Mouse (Mus musculus): ENCODE measurements around the gene Crcp. TPM values are rescaled to one million over a fixed set of nuclear protein-coding genes. Genes with fewer than 3 reads are reported as not detected.
A peak's percentile ranks its signal among the peaks of the same experiment; 100 is the strongest.

Gene Crcp
- 86.2 and 94.0 TPM in 2 replicates for total RNA-seq (2014; fragmentation: Nextera tagmentation)
- total RNA-seq (2017): 45.0 and 46.7 TPM in 2 replicates
- 10.2 and 12.4 TPM in 2 replicates for polyA plus RNA-seq (2012)

GRCm38 (mm10) chr5:130029142-130029897 lies at the start of gene Crcp, which contains the start of gene Asl:
Gene Crcp, plus strand, starts transcription at chr5:130029290.
Gene Asl, minus strand, starts transcription at chr5:130029247.
- TF ChIP-seq CTCF (IDR thresholded peaks at IDR 0.05; ENCODE audit: low read depth, low read length) (no peak), GATA1 (IDR thresholded peaks at IDR 0.05; ENCODE audit: borderline replicate concordance, low read length) (no peak), GATA2 (IDR thresholded peaks at IDR 0.05; ENCODE audit: borderline replicate concordance, low read depth, low read length) (no peak), POLR2AphosphoS5 (IDR thresholded peaks at IDR 0.05; ENCODE audit: insufficient replicate concordance, low read depth, low read length) (no peak), TAL1 (conservative IDR thresholded peaks at IDR 0.05; ENCODE audit: low read depth, low read length) (no peak)
- Histone ChIP-seq H3K27me3 (ENCODE audit: insufficient read depth, low read length) (no peaks in the 10 kb centered on the region), H3K9me3 (replicated peaks) (no peaks in the 10 kb centered on the region), H3K4me1 (ENCODE audit: insufficient read depth, low read depth, low read length) (peaks cover 49% of the 10 kb centered on the region), H3K4me3 (ENCODE audit: low read depth, low read length) (peak within 1 kb of the TSS; percentile 82), H3K36me3 (replicated peaks) (peaks cover 37% of the 10 kb centered on the region)
- peak; percentile 47 for ATAC-seq (ENCODE audit: extremely low read depth, insufficient number of reproducible peaks, low FRiP score, poor library complexity, severe bottlenecking)
- DNase-seq (ENCODE audit: low spot score): peak; percentile 76

GRCm38 (mm10) chr5:129980216-129980615 lies 48.9 kb upstream of the Crcp start:
- peaks cover 75% of the 10 kb centered on the region for H3K36me3 ChIP-seq (replicated peaks)
- no peaks in the 10 kb centered on the region for H3K9me3 ChIP-seq (replicated peaks)
- peaks cover 72% of the 10 kb centered on the region for H3K4me1 ChIP-seq (ENCODE audit: insufficient read depth, low read depth, low read length)
- TF ChIP-seq TAL1 (conservative IDR thresholded peaks at IDR 0.05; ENCODE audit: low read depth, low read length): no peak
- no peak for TF ChIP-seq CTCF (IDR thresholded peaks at IDR 0.05; ENCODE audit: low read depth, low read length)
- no peak for TF ChIP-seq GATA2 (IDR thresholded peaks at IDR 0.05; ENCODE audit: borderline replicate concordance, low read depth, low read length)
- no peak for TF ChIP-seq POLR2AphosphoS5 (IDR thresholded peaks at IDR 0.05; ENCODE audit: insufficient replicate concordance, low read depth, low read length)
- no peak for TF ChIP-seq GATA1 (IDR thresholded peaks at IDR 0.05; ENCODE audit: borderline replicate concordance, low read length)
- ATAC-seq (ENCODE audit: extremely low read depth, insufficient number of reproducible peaks, low FRiP score, poor library complexity, severe bottlenecking) (peak; percentile 29; the same call in 1 of the 2 replicates), DNase-seq (ENCODE audit: low spot score) (no peak)
- H3K4me3 ChIP-seq (ENCODE audit: low read depth, low read length): peak overlapping the region; percentile 21; the same call in 1 of the 2 replicates
- no peaks in the 10 kb centered on the region for H3K27me3 ChIP-seq (ENCODE audit: insufficient read depth, low read length)

- no peak for TF ChIP-seq GATA2 (IDR thresholded peaks at IDR 0.05; ENCODE audit: borderline replicate concordance, low read depth, low read length)
- no peak for ATAC-seq (ENCODE audit: extremely low read depth, insufficient number of reproducible peaks, low FRiP score, poor library complexity, severe bottlenecking)
- Histone ChIP-seq H3K4me1 (ENCODE audit: insufficient read depth, low read depth, low read length) (peaks cover 69% of the 10 kb centered on the region), H3K36me3 (replicated peaks) (peaks cover 93% of the 10 kb centered on the region), H3K9me3 (replicated peaks) (no peaks in the 10 kb centered on the region), H3K27me3 (ENCODE audit: insufficient read depth, low read length) (no peaks in the 10 kb centered on the region), H3K4me3 (ENCODE audit: low read depth, low read length) (no peak overlapping the region)
- DNase-seq (ENCODE audit: low spot score): no peak
Measured at GRCm38 (mm10) chr5:129989376-129989775, 39.7 kb upstream of the Crcp start.

DNA sequence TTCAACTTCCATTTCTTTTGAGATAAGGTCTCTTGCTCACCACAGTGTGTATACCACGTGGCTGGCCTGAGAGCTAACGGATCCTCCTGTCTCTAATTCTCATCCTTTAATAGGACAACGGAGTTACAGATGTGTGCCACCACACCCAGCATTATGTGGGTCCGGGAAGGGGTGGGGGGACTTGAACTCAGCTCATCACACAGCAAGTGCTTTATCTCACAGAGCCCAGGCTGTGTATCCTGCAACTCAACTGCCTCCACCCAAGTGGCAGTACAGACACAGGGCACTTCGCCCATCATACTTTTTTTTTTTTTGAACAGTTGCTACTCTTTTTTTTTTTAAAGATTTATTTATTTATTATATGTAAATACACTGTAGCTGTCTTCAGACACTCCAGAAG lies 37.2 kb upstream of the Crcp start:
- DNase-seq (ENCODE audit: low spot score) (no peak), ATAC-seq (ENCODE audit: extremely low read depth, insufficient number of reproducible peaks, low FRiP score, poor library complexity, severe bottlenecking) (peak; percentile 69)
- Histone ChIP-seq H3K36me3 (replicated peaks) (peaks cover 92% of the 10 kb centered on the region), H3K27me3 (ENCODE audit: insufficient read depth, low read length) (no peaks in the 10 kb centered on the region), H3K4me1 (ENCODE audit: insufficient read depth, low read depth, low read length) (peaks cover 66% of the 10 kb centered on the region), H3K4me3 (ENCODE audit: low read depth, low read length) (no peak overlapping the region), H3K9me3 (replicated peaks) (no peaks in the 10 kb centered on the region)
- no peak for TF ChIP-seq CTCF (IDR thresholded peaks at IDR 0.05; ENCODE audit: low read depth, low read length)
- TF ChIP-seq GATA1 (IDR thresholded peaks at IDR 0.05; ENCODE audit: borderline replicate concordance, low read length): no peak
- TF ChIP-seq POLR2AphosphoS5 (IDR thresholded peaks at IDR 0.05; ENCODE audit: insufficient replicate concordance, low read depth, low read length): no peak; the same call in 1 of the 2 replicates
- TF ChIP-seq GATA2 (IDR thresholded peaks at IDR 0.05; ENCODE audit: borderline replicate concordance, low read depth, low read length): no peak
- no peak for TF ChIP-seq TAL1 (conservative IDR thresholded peaks at IDR 0.05; ENCODE audit: low read depth, low read length)

DNA sequence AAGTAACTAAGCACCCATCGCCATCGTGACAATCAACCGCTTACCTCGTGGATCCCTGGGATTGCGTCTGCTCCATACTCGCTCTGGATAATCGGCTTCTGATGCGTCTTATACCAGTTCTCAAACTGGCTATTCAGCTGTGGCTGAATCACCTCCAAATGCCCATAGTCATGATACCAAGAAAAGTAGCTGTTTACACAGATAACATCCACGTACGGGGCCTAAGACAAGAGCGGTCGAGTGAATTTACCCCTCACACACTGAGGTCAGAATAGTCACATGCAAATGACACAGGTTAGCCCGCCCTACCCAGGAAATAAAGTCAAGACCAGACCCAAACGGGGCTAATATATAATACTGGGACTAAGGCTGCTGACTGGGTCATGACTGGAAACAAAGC lies 35.7 kb upstream of the Crcp start:
- no peaks in the 10 kb centered on the region for H3K9me3 ChIP-seq (replicated peaks)
- H3K4me1 ChIP-seq (ENCODE audit: insufficient read depth, low read depth, low read length): peaks cover 67% of the 10 kb centered on the region
- ATAC-seq (ENCODE audit: extremely low read depth, insufficient number of reproducible peaks, low FRiP score, poor library complexity, severe bottlenecking) (peak; percentile 43), DNase-seq (ENCODE audit: low spot score) (peak; percentile 46)
- peaks cover 93% of the 10 kb centered on the region for H3K36me3 ChIP-seq (replicated peaks)
- no peak for TF ChIP-seq CTCF (IDR thresholded peaks at IDR 0.05; ENCODE audit: low read depth, low read length)
- TF ChIP-seq TAL1 (conservative IDR thresholded peaks at IDR 0.05; ENCODE audit: low read depth, low read length): peak; percentile 21; the same call in 1 of the 2 replicates
- TF ChIP-seq GATA2 (IDR thresholded peaks at IDR 0.05; ENCODE audit: borderline replicate concordance, low read depth, low read length): no peak
- no peaks in the 10 kb centered on the region for H3K27me3 ChIP-seq (ENCODE audit: insufficient read depth, low read length)
- peak overlapping the region; percentile 24; the same call in 1 of the 2 replicates for H3K4me3 ChIP-seq (ENCODE audit: low read depth, low read length)

DNA sequence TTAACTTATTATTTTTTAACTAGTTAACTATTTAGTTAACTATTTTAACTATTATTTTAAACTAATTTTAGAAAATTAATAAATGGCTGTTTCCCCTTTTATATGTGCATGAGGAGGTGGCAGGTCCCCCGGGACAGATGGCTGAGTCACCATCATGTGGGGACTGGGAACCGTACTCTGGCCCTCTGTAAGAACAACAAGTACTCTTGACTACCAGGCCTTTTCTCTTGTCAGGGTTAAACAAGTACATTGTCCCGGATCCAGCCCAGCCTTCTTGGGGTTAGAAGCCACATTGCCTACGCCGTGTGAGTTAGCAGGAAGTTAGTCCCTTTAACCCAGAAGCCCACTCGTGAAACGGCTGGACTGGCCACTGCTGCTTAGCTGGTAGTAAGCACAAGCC lies 34.1 kb upstream of the Crcp start:
- no peak for ATAC-seq (ENCODE audit: extremely low read depth, insufficient number of reproducible peaks, low FRiP score, poor library complexity, severe bottlenecking)
- Histone ChIP-seq H3K9me3 (replicated peaks) (no peaks in the 10 kb centered on the region), H3K4me3 (ENCODE audit: low read depth, low read length) (no peak overlapping the region), H3K36me3 (replicated peaks) (peaks cover 93% of the 10 kb centered on the region), H3K4me1 (ENCODE audit: insufficient read depth, low read depth, low read length) (peaks cover 76% of the 10 kb centered on the region), H3K27me3 (ENCODE audit: insufficient read depth, low read length) (no peaks in the 10 kb centered on the region)
- TF ChIP-seq POLR2AphosphoS5 (IDR thresholded peaks at IDR 0.05; ENCODE audit: insufficient replicate concordance, low read depth, low read length) (no peak), GATA1 (IDR thresholded peaks at IDR 0.05; ENCODE audit: borderline replicate concordance, low read length) (no peak), CTCF (IDR thresholded peaks at IDR 0.05; ENCODE audit: low read depth, low read length) (no peak)
- DNase-seq (ENCODE audit: low spot score): no peak

All from G1E (cell line).